Mouse (Mus musculus) adrenal gland, postnatal 36 days (tissue): ENCODE results near the gene Prune1. TPM values are rescaled to one million over a fixed set of nuclear protein-coding genes. Genes with fewer than 3 reads are reported as not detected.
A peak's percentile ranks its signal among the peaks of the same experiment; 100 is the strongest.

Experiments
- DNase-seq, 2 experiments: peaks; one replicate each; pipeline ENCODE4 v3.0.0; 2021; ENCODE audit warnings: mixed read lengths in 1 of 2
- total RNA-seq, 2 experiments: library from RNA; stranded (reverse); gene quantifications; 2 replicates each; pipeline ENCODE4 v1.2.3; 2021

Gene Prune1
- total RNA-seq, 2 experiments from 2014 or later = 25.1 to 33.3 TPM

DNA sequence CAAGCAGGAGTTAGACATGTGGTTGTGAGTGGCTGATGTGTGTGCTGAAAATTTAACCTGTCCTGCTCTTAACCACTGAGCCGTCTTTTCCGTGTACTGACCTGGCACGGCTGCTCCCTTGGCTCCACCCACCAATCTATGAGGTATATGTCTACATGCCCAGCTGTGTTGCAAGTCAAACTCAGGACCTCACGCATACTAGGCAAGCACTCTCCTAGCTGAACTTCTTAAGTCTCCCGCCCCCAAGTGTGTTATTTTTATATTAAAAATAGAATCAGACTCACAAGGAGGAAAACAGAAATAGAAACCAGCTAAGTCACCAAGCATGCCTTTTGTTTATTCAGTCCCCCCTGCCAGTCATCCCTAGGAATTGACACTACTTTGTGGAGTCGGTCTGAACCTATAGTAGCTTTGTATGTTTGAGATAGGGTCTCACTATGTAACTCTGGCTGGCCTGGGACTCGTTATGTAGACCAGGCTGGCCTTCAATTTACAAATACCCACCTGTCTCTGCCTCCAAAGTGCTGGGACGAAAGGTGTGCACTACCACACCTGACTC, 44.3 kb downstream of the Prune1 start:
- DNase-seq = no peak

DNA sequence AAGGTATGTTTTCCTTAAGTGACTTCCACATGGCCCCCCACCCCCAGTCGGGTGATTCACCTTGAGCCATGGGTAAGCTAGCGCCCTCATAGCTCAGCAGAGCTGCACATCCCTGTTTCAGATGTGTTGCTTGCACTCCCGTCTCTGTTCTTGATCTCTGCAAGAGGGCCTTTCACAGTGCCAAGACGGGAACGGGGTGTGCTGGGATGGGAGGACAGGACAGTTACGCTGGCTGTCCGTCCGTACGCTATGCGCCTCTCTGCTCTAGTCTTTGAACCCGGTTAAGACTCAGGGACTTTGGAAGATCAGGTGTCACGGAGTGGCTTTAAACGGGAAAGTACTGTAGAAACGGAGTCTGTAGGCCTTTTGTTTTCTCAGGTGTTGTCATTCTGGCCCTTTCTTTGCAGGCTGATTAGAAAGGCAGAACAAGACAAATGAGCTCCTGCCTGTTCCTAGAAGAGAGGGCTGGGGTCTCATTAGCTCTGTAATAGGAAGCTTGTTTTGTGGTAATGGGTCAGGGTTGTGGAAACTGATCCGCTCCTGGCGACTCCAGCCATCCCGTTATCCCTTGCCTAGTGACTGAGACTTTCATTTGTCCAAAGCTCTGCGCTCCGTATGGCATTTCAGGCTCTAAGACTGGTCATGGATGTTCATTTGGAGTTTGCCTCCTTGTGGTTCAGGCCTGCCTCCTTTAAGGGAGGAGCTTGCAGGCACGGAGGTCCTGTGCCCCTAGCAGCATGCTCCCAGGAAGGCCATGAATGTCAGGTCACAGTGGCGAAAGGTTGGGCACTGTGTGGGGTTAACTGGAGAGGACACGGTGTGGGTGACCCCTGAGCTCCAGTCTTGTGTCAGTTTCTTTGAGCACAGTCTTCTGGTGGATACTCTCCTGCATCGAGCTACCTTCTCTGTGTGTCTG, 46.2 kb downstream of the Prune1 start:
- no peak for DNase-seq

DNA sequence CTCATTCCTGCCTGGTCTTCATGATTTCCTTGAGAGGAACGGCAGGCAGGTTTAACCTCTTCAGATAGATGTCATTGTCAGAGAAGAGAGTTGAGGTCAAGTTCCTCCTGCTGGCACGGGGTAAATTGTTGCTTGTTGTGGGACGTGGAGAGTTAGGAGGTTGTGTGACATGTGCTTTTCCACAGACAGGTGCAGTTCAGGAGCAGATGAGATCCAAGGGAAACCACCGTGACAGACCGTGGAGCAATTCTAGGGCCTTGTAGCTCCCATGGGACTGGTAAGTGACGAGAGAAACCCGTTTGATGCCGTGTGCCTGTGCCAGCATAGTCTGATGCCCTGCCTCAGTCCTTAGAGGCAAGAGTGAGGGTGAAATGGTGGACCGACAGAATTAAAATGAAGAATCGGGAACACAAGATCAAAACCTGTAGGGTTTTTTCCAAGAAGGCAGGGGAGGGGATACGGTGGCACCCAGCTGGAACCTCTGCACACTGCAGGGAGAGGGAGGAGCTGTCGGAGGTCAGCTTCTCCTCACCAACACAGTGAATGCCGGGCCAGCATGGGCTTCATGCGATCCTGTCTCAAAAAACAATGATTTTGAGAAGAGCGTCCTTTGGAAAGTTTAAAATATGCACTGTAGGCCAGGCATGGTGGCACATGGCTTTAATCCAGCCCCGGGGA, 48.4 kb downstream of the Prune1 start:
- no peak for DNase-seq

DNA sequence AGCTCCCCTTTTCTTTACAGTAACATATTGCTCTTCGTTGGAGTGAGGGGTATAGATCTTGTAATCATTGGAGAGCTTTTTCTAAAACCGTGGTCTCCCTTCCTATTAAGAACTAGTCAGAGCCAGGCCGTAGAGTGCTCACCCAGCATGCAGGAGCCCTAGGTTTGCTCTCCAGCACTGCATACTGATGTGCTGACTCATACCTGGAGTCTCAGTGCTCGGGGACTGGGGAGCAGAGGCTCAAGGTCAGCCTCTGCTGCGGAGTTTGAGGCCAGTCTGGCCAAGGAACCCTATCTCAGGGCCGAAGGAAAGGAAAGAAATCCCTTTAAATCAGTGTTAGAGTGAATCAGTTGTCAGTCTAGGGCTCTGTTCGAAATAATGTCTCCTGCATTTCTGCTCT, 49.1 kb downstream of the Prune1 start:
- DNase-seq = peak; percentile 78 to 81

DNA sequence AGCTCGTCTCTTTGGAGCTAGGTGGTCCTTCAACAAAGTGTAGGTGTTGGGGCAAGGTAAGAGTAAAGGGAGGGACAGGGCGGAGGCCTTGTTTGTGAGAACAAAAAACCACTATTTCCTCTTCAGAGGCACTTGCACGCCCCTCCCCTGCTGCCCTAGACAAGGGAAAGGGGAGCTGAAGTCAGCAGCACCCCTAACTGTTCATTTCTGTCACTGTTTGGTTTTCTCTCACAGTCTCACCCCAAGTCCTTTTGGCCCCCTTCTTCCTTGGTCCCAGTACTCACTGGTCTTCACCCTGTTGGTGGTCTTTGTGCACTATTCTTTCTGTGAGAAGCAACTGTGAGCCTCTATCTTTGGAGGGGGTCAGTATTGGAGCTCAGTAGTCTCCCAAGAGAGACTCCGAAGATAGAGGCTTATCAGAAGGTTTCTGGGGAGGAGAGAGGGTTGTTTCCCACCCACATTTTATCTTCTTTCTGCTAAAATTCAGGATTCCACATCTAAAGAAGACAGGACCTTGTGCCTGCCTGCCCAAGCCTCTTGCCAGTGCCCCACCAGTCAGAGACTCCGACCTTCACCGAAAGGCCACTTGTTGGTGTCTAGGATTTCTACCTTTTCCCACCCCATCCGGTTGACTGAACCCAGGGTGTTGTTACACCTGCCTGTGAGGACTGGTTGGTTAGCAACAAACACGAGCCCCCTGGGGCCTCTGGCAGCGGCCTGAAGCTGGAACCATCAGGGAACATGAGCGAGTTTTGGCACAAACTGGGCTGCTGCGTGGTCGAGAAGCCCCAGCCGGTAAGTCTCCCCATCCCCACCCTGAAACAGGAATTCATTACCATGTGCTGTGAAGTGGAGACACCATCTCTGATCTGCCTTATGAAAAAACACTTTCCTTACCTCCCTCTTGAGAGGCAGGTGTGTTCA, 50.3 kb downstream of the Prune1 start, which contains the start of gene Mllt11:
TSS of gene Mllt11 (minus strand) at position 874 of the 924 bp plus-strand sequence.
- DNase-seq = peak in 1 of 2 experiments; percentile 33

DNA sequence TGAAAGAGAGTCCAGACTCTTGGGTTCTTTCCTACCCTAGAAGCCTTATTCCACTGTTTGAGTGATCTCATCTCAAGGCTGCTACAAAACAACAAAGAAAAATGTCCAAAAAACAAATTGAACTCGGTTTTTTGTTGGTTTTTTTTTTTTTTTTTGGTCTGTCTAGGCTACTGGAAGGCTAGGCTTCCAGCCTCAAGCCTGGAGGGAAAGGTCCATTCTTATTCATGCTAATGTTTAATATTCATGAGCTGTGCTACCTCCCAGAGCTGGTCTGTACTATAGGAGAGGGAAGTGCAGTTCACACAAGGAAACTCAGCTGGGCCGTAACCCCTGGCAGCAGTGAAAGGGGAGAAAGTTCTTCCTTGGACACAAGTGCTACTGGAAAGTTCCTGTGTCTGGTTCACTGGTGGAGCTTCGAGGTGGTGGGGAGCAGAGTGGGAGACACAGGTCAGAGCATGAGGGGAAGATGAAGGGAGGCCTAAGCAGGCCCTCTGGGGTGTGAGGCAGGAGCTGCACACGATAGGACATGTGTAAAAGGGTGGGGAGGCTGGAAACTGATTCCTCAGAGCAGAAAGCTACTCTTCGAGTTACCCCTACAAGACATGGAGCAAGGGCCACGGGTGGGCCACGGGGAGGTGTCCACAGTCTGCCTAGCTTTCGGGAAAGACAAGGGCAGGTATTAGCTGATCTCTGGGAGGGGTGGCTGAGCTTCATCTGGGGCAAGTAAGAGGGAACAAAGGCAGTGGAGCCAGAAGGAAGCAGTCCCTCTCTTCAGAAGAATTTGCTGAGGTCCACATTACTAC, 51.2 kb downstream of the Prune1 start:
- peak in 1 of 2 experiments; percentile 35 for DNase-seq

DNA sequence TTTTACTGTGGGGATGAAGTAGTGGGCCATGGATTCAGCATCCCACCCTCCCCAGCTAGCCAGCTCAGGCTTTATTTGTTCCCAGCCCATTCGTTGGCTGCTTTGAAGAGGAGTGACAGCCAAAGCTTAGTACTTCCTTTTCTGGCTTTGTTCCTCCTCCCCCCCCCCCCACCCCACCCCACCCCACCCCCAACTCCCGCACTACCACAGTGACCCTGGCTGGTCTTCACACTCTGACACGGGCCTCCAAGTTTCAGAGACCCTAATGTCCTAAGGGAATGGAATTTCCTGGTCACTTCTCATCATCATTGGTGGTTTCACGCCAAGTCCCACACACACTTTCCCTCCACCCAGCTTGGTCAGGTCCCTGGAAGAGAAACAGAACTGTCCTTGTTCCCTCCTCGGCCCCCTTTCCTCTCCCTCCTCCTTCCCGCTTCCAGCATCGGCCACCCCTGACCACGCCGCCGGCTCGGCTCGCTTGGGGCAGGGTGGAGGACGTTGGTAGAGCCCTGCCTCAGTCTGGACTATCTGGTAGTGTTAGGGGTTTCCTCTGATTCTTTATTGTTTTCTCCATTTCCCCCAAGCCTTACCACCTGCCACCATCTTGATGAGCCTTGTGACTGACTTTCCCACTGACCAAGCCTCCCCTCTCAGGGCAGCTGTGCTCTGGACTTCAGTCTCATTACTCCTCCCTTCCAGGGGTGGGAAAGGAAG, 51.9 kb downstream of the Prune1 start:
- peak; percentile 51 to 60 for DNase-seq

DNA sequence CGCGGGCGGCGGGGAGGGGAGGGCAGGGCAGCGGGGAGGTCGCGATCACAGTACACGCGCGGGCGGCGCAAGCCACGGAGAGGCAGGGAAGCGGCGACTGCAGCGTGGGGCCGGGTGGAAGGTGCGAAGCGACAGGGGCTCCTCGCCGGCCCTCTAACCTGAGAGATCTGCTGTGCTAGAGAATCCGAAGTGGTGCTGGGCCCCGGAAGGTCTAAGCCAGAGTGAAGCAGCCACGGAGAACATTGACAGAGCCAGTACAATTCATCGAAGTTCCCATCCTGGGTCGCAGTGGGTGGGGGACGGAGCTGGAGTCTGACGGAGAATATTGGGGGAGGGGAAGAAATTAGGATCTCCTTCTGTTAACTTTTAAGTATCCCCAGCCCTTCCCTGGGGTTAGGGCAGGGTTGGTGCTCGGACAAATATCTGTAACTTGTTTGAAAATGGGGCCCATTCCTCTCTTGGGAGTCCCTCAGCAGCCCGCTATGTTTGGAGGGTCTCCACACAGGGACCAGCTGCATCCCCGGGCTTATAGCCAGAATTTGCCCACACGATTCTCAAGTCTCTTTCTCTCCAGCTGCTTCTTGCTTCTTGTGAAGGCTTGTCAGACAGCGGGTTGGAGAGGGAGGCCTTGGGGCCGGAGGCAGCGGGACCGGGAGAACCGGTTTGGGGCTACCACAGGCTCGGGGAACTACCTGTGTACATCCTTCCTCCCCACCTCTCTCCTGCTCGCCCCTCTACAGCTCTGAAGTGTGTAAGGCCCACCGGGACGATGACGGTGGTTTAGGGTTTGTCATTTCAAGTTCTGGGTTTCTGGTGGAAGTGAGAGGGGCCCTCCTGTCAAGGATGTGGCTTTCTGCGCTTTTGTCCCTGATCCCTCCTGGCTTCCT, 52.7 kb downstream of the Prune1 start:
- peak; percentile 44 to 45 for DNase-seq

DNA sequence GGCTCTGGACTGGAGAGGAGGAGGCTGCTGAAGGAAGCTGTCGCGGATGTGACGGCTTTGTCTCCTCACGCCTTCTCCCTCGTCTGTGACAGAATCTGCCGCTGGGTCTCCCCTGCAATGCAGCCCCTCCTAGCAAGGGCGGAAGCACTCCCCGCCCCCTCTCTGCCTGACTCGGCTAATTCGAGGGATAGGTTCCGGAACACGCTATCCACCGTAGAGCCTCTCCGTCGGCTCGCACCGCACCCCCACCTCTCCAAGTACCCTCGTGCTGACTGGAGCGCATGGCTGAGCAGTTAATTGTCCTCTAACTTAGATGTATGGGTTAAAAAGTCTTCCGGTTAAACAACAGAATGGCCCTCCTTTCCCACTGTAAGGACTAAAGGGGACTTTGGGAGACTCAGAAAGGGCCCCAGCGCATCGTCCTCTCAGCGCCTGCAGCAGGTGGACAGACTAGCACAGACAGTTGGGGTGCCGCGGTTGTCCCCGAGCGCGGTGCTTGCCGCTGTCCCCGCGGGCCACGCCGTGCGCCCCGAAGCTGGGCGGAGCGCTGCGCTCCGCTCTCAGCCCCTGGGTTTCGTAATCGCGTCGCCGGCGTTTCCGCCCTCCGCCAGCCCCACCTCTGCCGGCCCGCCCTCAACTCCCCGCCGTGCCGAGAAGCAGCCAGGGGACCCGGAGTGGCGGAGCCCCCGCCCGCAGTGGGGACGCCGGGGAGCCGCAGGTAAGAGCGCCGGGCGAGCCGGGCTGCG, 53.6 kb downstream of the Prune1 start, which contains the start of gene Cdc42se1:
TSS of gene Cdc42se1 (plus strand) at position 585 of the 746 bp plus-strand sequence.
- peak; percentile 95 for DNase-seq

DNA sequence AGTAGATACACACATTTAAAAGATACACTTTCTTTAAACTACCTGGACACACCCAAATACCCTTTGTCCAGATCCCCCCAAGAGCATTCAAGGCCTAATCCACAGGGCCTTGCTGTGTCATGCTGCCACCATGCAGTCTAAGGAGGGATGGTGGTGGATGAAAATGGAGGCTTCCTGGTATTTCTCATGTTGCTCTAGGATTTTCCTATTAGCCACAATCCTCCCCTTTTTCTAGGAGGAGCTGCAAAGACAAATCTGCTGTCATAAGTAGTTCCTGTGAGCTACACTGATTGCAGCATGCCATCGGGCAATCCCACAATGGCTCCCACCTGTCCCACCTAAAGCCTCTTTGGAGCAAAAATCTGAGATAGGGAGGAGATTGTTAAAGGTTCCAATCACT, 54.7 kb downstream of the Prune1 start:
- DNase-seq = no peak

DNA sequence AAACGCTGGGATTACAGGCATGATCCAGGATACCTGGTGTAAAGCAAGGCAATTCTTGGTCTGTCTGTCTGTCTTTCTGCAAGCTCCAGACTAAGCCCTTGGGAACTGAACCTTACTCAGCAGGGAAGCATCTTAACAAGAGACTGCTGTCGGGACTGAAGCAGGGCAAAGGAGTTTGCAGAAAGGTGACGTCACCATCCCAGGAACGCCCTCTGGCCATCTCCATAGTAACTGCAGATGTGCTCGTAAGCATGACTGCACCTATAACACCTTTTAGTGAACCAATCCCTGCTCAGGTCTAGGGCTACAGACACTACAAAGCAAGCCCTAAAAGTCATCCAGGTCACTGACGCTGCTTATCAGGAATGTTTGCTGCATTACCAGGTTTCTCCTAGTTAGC, 57.6 kb downstream of the Prune1 start:
- peak; percentile 50 to 57 for DNase-seq

DNA sequence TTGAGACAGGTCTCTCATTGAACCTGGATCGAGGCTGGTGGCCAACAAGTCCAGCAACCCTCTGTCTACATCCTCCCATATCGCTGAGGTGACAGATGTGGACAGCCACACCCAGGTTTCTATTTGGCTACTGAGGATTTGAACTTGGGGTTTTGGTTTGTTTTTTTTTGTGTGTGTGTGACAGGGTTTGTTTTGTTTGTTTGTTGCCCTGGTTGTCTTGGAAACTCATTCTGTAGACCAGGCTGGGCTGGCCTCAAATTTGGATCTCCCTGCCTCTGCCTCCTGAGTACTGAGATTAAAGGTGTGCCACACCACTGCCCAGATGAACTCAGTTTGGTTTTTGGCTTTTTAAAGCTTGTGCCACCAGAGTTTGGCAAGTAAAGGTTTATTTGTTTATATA, 58.8 kb downstream of the Prune1 start:
- no peak for DNase-seq

DNA sequence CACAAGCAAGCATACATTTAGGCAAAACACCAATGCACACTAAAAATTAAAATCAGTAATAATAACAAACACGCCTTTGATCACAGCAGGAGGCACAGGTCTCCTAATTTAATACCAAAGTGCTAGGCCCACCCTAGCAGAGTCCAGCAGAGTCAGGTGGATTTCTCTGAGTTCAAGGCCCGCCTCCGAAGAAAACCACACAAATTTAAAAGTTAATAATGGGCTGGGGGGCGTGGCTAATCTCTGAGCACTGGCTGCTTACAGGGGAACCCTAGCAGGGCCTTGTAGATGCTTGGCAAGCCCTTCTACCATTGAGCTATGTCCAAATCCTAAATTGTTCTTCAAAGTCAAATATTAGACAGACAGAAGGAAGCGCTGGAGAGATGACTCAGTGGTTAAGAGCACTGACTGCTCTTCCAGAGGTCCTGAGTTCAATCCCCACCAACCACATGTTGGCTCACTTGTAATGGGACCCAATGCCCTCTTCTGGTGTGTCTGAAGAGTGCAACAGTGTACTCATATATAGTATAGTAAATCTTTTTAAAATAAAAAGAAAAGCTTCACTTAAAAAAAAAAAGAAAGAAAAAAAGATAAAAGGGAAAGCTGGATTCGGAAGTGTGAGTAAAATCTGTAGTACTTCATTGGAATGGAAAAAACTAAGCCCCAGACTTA, 63.3 kb downstream of the Prune1 start:
- DNase-seq = no peak

DNA sequence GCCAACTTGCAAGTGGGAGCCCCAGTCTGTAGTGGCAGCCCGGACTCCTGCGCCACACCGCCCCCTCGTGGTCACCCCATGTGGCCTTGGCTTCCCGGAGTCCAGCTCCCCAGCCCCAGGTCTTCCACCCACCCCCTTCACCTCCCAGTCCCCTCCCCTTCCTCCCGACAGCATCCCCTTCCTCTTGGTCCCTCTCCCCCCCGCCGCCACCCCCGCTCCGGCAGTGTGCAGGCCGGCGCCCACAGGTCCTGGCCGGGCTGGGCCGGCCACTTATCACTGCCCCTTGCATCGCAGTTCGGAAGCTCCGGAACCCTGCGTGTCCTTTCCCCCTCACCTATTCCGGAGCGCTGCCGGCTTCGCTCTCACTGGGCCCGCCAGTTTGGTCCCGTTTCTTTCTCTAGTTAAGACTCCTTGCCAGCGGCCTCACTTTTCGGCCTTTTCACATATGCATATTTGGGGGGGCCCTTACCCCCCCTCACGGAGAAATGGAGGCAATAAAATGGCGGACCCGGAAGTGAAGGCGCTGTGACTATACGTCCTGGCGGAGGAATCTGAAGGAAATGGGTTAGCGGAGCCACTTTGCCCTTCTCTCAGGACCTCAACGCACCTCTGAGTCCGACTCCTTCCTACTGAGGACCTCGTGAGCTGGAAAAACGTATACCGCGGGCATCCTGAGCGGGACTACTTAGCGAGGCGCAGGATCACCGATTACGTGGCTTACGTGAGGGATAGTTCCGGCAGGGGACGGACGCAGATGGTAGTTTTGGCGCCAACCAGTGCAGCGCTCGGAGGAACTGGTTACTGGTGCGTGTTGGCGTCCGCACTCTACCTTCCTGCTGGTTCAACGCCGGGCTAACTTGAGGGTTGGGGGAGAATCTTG, 64.4 kb downstream of the Prune1 start, which contains the start of gene Gabpb2:
TSS of gene Gabpb2 (minus strand) at position 662 of the 880 bp plus-strand sequence.
- peak; percentile 97 to 99 for DNase-seq

DNA sequence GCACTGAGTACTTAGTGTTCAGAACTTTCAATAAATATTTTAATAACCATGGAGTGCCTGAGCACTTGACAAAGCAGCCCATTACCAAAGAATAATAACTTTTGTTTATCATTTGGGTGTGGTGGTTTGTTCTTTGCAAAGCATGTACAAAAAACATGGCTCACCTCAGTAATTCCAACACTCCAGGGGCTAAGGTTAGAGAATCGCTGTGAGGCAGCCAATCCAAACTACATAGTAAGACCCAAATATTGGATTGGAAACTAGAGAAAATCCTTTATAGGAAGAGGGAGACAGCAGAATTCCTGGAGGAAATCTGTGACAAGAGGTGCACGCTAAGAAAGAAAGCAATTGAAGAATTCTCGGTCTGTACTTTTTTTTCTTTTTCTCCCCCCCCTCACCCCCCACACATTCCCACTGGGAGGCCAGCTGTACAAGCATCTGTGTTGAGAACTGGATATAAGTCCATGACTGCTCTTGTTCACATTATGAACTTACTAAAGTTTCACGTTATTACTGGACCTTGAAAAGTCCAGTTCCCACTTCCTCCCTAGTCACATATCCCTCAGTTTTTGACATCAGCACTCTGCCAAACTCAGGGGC, 65.1 kb downstream of the Prune1 start:
- DNase-seq = no peak

DNA sequence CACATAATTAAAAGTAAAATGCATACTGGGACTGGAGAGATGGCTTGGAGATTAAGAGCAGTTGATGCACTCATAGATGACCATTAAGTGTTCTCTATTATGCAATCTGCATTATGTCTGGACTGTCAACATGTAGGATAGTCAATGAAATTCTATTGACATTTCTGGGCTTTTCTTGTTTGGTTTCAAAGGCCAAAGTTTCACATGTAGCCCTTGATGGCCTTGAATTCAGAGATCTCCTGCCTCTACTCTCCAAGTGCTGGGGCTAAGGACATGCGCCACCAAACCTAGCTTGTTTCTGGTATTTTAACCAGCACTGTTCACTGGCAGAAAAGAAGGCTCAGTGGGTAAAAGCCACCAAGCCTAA, 68.3 kb downstream of the Prune1 start:
- no peak for DNase-seq
